Mouse (Mus musculus): ENCODE measurements around the gene Eya3. TPM values are rescaled to one million over a fixed set of nuclear protein-coding genes. Genes with fewer than 3 reads are reported as not detected.

Eya3 gene
- total and polyA plus RNA-seq, 2 experiments from 2014 or later, result 8.3 to 18.7 TPM

- Histone ChIP-seq H3K4me3 (ENCODE audit: low read length) (no peak overlapping the region), H3K27me3 (ENCODE audit: insufficient read depth, low read length) (no peaks in the 10 kb centered on the region), H3K27ac (peak overlapping the region; percentile 11; the same call in 1 of the 2 replicates), H3K36me3 (ENCODE audit: insufficient read depth, low read length) (no peaks in the 10 kb centered on the region), H3K4me2 (ENCODE audit: low read depth, low read length) (no peak overlapping the region), H3K9me3 (ENCODE audit: low read length) (no peaks in the 10 kb centered on the region), H3K4me1 (ENCODE audit: insufficient read depth, low read length) (peaks cover 9% of the 10 kb centered on the region; the same call in 1 of the 2 replicates), H3K9ac (replicated peaks; ENCODE audit: low read length) (no peak overlapping the region)
- DNase-seq (ENCODE audit: low spot score), result no peak
- ATAC-seq, result no peak
- no peak for TF ChIP-seq CTCF (IDR thresholded peaks at IDR 0.05; ENCODE audit: low read depth)
- WGBS, result 73% methylated on average over 9 of the region's 9 CpGs
These were observed 109.0 kb downstream of the Eya3 start for GRCm38 (mm10) chr4:132747664-132748259.

GRCm38 (mm10) chr4:132748778-132749177, 110.0 kb downstream of the Eya3 start:
- H3K36me3 ChIP-seq (ENCODE audit: insufficient read depth, low read length), result no peaks in the 10 kb centered on the region
- no peaks in the 10 kb centered on the region for H3K9me3 ChIP-seq (ENCODE audit: low read length)
- H3K4me1 ChIP-seq (ENCODE audit: insufficient read depth, low read length), result peaks cover 9% of the 10 kb centered on the region; the same call in 1 of the 2 replicates
- no peak for TF ChIP-seq CTCF (IDR thresholded peaks at IDR 0.05; ENCODE audit: low read depth)
- no peak overlapping the region for H3K27ac ChIP-seq
- H3K4me3 ChIP-seq (ENCODE audit: low read length), result no peak overlapping the region
- no peaks in the 10 kb centered on the region for H3K27me3 ChIP-seq (ENCODE audit: insufficient read depth, low read length)
- ATAC-seq (no peak), DNase-seq (ENCODE audit: low spot score) (no peak)
- WGBS, result 96% methylated on average over 4 of the region's 4 CpGs
- no peak overlapping the region for H3K4me2 ChIP-seq (ENCODE audit: low read depth, low read length)
- no peak overlapping the region for H3K9ac ChIP-seq (replicated peaks; ENCODE audit: low read length)

- H3K27ac ChIP-seq, result no peak overlapping the region
- 79% methylated on average over 6 of the region's 6 CpGs for WGBS
These were observed 110.6 kb downstream of the Eya3 start for GRCm38 (mm10) chr4:132749258-132749982.

GRCm38 (mm10) chr4:132752992-132753391, 114.2 kb downstream of the Eya3 start:
- WGBS, result 72% methylated on average over 6 of the region's 6 CpGs

More at GRCm38 (mm10) chr4:132749258-132749982, 110.6 kb downstream of the Eya3 start:
- no peaks in the 10 kb centered on the region for H3K36me3 ChIP-seq (ENCODE audit: insufficient read depth, low read length)
- no peaks in the 10 kb centered on the region for H3K9me3 ChIP-seq (ENCODE audit: low read length)
- no peak for TF ChIP-seq CTCF (IDR thresholded peaks at IDR 0.05; ENCODE audit: low read depth)
- H3K4me1 ChIP-seq (ENCODE audit: insufficient read depth, low read length), result peaks cover 3% of the 10 kb centered on the region; the same call in 1 of the 2 replicates
- no peak overlapping the region for H3K9ac ChIP-seq (replicated peaks; ENCODE audit: low read length)
- no peaks in the 10 kb centered on the region for H3K27me3 ChIP-seq (ENCODE audit: insufficient read depth, low read length)
- no peak for DNase-seq (ENCODE audit: low spot score)
- no peak overlapping the region for H3K4me3 ChIP-seq (ENCODE audit: low read length)
- H3K4me2 ChIP-seq (ENCODE audit: low read depth, low read length), result no peak overlapping the region
- no peak for ATAC-seq

GRCm38 (mm10) chr4:132756974-132757373, 118.2 kb downstream of the Eya3 start, which contains the start of gene Smpdl3b:
TSS of gene Smpdl3b (minus strand) at chr4:132757252.
- Histone ChIP-seq H3K27me3 (ENCODE audit: insufficient read depth, low read length) (0 out of 2 replicates have a peak, but pooled peaks cover 7% of the 10 kb centered on the region), H3K4me3 (ENCODE audit: low read length) (peak within 1 kb of the TSS; percentile 41), H3K36me3 (ENCODE audit: insufficient read depth, low read length) (no peaks in the 10 kb centered on the region), H3K9me3 (ENCODE audit: low read length) (no peaks in the 10 kb centered on the region), H3K27ac (no peak within 1 kb of the TSS), H3K9ac (replicated peaks; ENCODE audit: low read length) (peak within 1 kb of the TSS; percentile 37; the same call in 1 of the 2 replicates), H3K4me1 (ENCODE audit: insufficient read depth, low read length) (peaks cover 7% of the 10 kb centered on the region; the same call in 1 of the 2 replicates), H3K4me2 (ENCODE audit: low read depth, low read length) (peak within 1 kb of the TSS; percentile 93)
- peak; percentile 69 for TF ChIP-seq CTCF (IDR thresholded peaks at IDR 0.05; ENCODE audit: low read depth)
- ATAC-seq, result peak; percentile 81; the same call in 1 of the 2 replicates
- DNase-seq (ENCODE audit: low spot score), result peak; percentile 83
- WGBS, result under 1% methylated on average over 22 of the region's 22 CpGs

More at GRCm38 (mm10) chr4:132752992-132753391, 114.2 kb downstream of the Eya3 start:
- Histone ChIP-seq H3K4me3 (ENCODE audit: low read length) (no peak overlapping the region), H3K9me3 (ENCODE audit: low read length) (no peaks in the 10 kb centered on the region), H3K27me3 (ENCODE audit: insufficient read depth, low read length) (0 out of 2 replicates have a peak, but pooled peaks cover 4% of the 10 kb centered on the region), H3K36me3 (ENCODE audit: insufficient read depth, low read length) (no peaks in the 10 kb centered on the region), H3K4me2 (ENCODE audit: low read depth, low read length) (no peak overlapping the region), H3K9ac (replicated peaks; ENCODE audit: low read length) (no peak overlapping the region), H3K27ac (no peak overlapping the region), H3K4me1 (ENCODE audit: insufficient read depth, low read length) (peaks cover 7% of the 10 kb centered on the region; the same call in 1 of the 2 replicates)
- DNase-seq (ENCODE audit: low spot score) (peak; percentile 39), ATAC-seq (no peak)
- no peak for TF ChIP-seq CTCF (IDR thresholded peaks at IDR 0.05; ENCODE audit: low read depth)

- Histone ChIP-seq H3K27me3 (ENCODE audit: insufficient read depth, low read length) (0 out of 2 replicates have a peak, but pooled peaks cover 7% of the 10 kb centered on the region), H3K4me1 (ENCODE audit: insufficient read depth, low read length) (peaks cover 7% of the 10 kb centered on the region; the same call in 1 of the 2 replicates), H3K4me2 (ENCODE audit: low read depth, low read length) (peak overlapping the region; percentile 93; the same call in 1 of the 2 replicates), H3K27ac (no peak overlapping the region), H3K36me3 (ENCODE audit: insufficient read depth, low read length) (no peaks in the 10 kb centered on the region), H3K4me3 (ENCODE audit: low read length) (no peak overlapping the region), H3K9ac (replicated peaks; ENCODE audit: low read length) (peak overlapping the region; percentile 37; the same call in 1 of the 2 replicates), H3K9me3 (ENCODE audit: low read length) (no peaks in the 10 kb centered on the region)
- ATAC-seq, result no peak
- no peak for TF ChIP-seq CTCF (IDR thresholded peaks at IDR 0.05; ENCODE audit: low read depth)
- 88% methylated on average over 7 of the region's 7 CpGs for WGBS
- DNase-seq (ENCODE audit: low spot score), result no peak
These were observed 119.0 kb downstream of the Eya3 start for GRCm38 (mm10) chr4:132757633-132758351.

Measured in hindbrain, postnatal 0 days (tissue).